Mouse (Mus musculus) liver, postnatal 0 days (tissue): Measurements from ENCODE around the gene Abca15. TPM values are rescaled to one million over a fixed set of nuclear protein-coding genes. Genes with fewer than 3 reads are reported as not detected.
"Not testable (repeated sequence)": the region's sequence is repeated elsewhere in the genome, so short reads cannot be mapped to it uniquely, and the experiment has no call there.

Experiments
- ATAC-seq: fragments of 200-750 bp; cut with Nextera tagmentation; 2 replicates; pipeline ENCODE4 v1.8.0; 2017; ENCODE audit warnings: mild to moderate bottlenecking, moderate library complexity
- DNase-seq: peaks from one replicate; pipeline ENCODE4 v3.0.0-alpha.2; 2016
- H3K27ac ChIP-seq: fragments of 300-500 bp; sonication (generic); 2 replicates; pipeline ENCODE4 v1.5.1; 2014; ENCODE audit warnings: antibody characterized with exemption, moderate library complexity, mild to moderate bottlenecking, low read depth
- H3K27me3 ChIP-seq: fragments of 300-500 bp; sonication (generic); 2 replicates; pipeline ENCODE4 v1.6.1; 2014; ENCODE audit warnings: low read length, control low read depth, mixed read lengths; ENCODE audit not compliant: insufficient read depth
- H3K36me3 ChIP-seq: fragments of 300-500 bp; sonication (generic); replicated peaks from 2 replicates; pipeline ENCODE4 v1.6.1; 2014; ENCODE audit warnings: mild to moderate bottlenecking, control low read depth, low read length, moderate library complexity, mixed read lengths; ENCODE audit not compliant: insufficient read depth
- H3K4me1 ChIP-seq: fragments of 300-500 bp; sonication (generic); 2 replicates; pipeline ENCODE4 v1.6.1; 2014; ENCODE audit warnings: antibody characterized with exemption, mild to moderate bottlenecking, control low read depth; ENCODE audit not compliant: insufficient read depth
- H3K4me2 ChIP-seq: fragments of 300-500 bp; sonication (generic); 2 replicates; pipeline ENCODE4 v1.6.1; 2014; ENCODE audit warnings: low read depth, mild to moderate bottlenecking, low read length, moderate library complexity, mixed read lengths
- H3K4me3 ChIP-seq: fragments of 300-500 bp; sonication (generic); 2 replicates; pipeline ENCODE4 v1.5.1; 2014; ENCODE audit warnings: low read depth, low read length
- H3K9ac ChIP-seq: fragments of 300-500 bp; sonication (generic); replicated peaks from 2 replicates; pipeline ENCODE4 v1.6.1; 2014; ENCODE audit warnings: mild to moderate bottlenecking, moderate library complexity
- H3K9me3 ChIP-seq: fragments of 300-500 bp; sonication (generic); 2 replicates; pipeline ENCODE4 v1.6.1; 2016; ENCODE audit warnings: mild to moderate bottlenecking, control low read depth, low read length, mixed read lengths
- CTCF ChIP-seq: sonication (generic); IDR thresholded peaks from 2 replicates; pipeline ENCODE4 v1.5.1; 2016; ENCODE audit warnings: antibody characterized with exemption, low read depth
- EP300 ChIP-seq: IDR thresholded peaks from 2 replicates; pipeline ENCODE4 v1.6.1; 2016; ENCODE audit warnings: antibody characterized with exemption, low read depth, mild to moderate bottlenecking
- WGBS: fragments of 180-500 bp; shearing (Covaris S2); extraction: QIAGEN DNeasy Blood & Tissue Kit; methylation state at CpG from one replicate; pipeline ENCODE4 v1.1.7; 2014; ENCODE audit not compliant: insufficient replicate concordance; 5-methylcytosine and 5-hydroxymethylcytosine counted together
- polyA plus RNA-seq: library from polyadenylated mRNA; unstranded; fragments of >200 nt; fragmentation: Nextera tagmentation; extraction: Ambion mirVana; gene quantifications from 2 replicates; pipeline ENCODE4 v1.2.1, GENCODE M21; 2015

Abca15 gene
- polyA plus RNA-seq, result not detected in 2 replicates

DNA sequence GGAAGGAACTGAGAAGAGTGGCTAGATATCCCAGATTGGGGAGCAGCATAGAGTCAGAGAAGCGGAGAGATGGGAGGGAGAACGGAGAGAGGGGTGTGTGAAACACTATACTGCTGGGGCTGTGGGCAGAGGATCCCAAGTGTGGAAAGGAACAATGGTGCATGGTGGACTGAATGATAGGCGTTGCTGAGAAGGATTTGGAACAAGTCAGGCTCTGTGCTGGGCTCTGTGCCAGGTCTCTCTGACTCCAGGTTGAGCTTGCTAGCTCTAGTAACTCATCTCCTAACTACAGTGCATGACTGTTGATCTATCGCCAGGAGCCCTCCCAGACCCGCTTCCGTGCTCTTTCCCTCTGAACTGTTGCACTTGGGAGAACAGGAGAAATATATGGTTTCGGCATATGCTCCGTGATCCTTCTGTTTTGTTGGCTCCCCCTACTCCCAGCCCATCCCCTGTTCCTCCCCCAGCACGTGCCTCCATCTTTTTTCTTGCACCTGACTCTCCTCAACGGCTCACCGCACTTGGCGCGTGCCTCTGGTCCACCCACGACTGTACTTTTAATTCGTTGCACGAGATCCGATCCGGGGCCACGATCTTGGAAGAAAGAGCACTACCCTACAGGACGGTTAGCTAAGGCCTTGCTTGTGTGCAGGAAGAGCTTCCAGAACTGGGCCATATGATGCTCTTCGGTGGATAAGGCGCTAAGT, at the start of gene Abca15:
Gene Abca15 (plus strand): TSS at position 584 of the 707 bp plus-strand sequence.
- WGBS, result 76% methylated on average over 22 of the region's 22 CpGs
- H3K4me1 ChIP-seq, result no peaks in the 10 kb centered on the region
- ATAC-seq, result no peak

DNA sequence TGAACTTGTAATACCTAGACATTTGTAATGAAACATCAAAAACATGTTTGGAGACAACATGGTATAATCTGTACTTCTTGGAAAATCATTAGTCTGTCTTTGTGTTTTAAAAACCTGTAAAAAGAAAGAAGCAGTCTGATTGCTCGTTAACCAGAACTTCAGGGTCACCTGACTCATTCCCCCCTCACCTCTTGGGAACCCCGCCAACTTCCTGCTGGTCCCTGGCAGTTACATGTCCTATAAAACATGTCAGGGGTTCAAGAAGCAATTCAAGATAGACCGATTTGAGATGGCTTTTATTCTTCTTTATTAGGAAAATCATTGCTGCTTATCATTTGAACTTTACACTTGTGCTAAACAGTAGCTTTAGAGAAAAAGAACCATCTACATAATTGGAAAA, 43.2 kb upstream of the Abca15 start:
- Histone ChIP-seq H3K4me2 (no peak overlapping the region), H3K36me3 (no peaks in the 10 kb centered on the region), H3K4me3 (no peak overlapping the region), H3K9ac (no peak overlapping the region), H3K27ac (no peak overlapping the region), H3K4me1 (no peaks in the 10 kb centered on the region), H3K9me3 (no peaks in the 10 kb centered on the region), H3K27me3 (no peaks in the 10 kb centered on the region)
- 57% methylated on average over 3 of the region's 3 CpGs for WGBS
- ATAC-seq, result no peak
- TF ChIP-seq EP300 (no peak), CTCF (no peak)
- no peak for DNase-seq

More for the DNA sequence above, at the start of gene Abca15:
- Histone ChIP-seq H3K27me3 (no peaks in the 10 kb centered on the region), H3K36me3 (no peaks in the 10 kb centered on the region), H3K9ac (no peak within 1 kb of the TSS), H3K9me3 (no peaks in the 10 kb centered on the region), H3K27ac (no peak within 1 kb of the TSS), H3K4me2 (no peak within 1 kb of the TSS), H3K4me3 (no peak within 1 kb of the TSS)
- TF ChIP-seq CTCF, result no peak
- no peak for TF ChIP-seq EP300
- DNase-seq, result no peak

DNA sequence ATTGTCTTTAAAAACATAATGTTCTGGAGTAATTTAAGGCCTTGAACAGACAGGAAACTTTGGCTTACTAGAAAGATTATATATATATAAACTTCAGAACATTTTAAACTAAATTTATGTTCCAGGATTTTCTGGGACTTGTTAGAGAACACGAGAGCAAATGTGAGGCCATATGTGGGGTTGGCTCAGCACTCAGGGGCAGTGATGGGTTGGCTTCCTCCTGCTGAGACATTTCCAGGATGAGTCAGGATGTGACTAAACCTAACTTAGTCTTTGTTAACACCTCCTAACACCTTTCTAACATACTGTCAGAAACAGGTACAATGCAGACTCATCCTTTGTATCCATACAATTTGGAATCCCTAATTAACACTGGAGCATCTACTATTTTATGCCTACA, 12.4 kb upstream of the Abca15 start:
- no peak overlapping the region for H3K4me2 ChIP-seq
- H3K9me3 ChIP-seq, result no peaks in the 10 kb centered on the region
- no peak overlapping the region for H3K27ac ChIP-seq
- H3K9ac ChIP-seq, result no peak overlapping the region
- ATAC-seq, result no peak
- no peaks in the 10 kb centered on the region for H3K27me3 ChIP-seq
- WGBS, result 67% methylated on average over 1 of the region's 1 CpGs
- no peak overlapping the region for H3K4me3 ChIP-seq
- no peak for DNase-seq
- H3K4me1 ChIP-seq, result no peaks in the 10 kb centered on the region
- H3K36me3 ChIP-seq, result no peaks in the 10 kb centered on the region
- TF ChIP-seq EP300, result no peak
- TF ChIP-seq CTCF, result no peak

DNA sequence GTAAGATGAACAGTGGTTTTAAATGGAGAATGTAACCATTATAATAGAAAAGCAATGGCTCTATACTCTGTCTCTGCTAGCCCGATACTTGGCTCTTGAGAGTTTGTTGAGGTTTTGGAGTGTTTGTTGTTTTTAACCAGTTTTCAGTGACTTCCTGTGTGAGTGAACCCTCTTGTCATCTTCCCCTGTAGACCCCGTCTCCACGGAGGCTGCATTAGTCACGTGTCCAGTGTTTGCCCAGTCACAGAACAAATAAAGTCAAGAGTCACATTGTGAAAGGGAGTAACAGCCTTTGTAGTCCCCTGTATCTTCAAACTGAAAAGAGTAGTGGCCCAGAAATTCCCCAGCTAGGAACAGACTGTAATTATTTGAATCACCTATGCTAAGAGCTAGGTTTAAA, 5.5 kb upstream of the Abca15 start:
- TF ChIP-seq EP300 (no peak), CTCF (no peak)
- ATAC-seq (no peak), DNase-seq (no peak)
- no peaks in the 10 kb centered on the region for H3K27me3 ChIP-seq
- 20% methylated on average over 4 of the region's 4 CpGs for WGBS
- H3K9ac ChIP-seq, result no peak overlapping the region
- H3K4me1 ChIP-seq, result no peaks in the 10 kb centered on the region
- H3K4me3 ChIP-seq, result no peak overlapping the region
- no peaks in the 10 kb centered on the region for H3K9me3 ChIP-seq
- no peak overlapping the region for H3K27ac ChIP-seq
- H3K4me2 ChIP-seq, result no peak overlapping the region
- no peaks in the 10 kb centered on the region for H3K36me3 ChIP-seq

DNA sequence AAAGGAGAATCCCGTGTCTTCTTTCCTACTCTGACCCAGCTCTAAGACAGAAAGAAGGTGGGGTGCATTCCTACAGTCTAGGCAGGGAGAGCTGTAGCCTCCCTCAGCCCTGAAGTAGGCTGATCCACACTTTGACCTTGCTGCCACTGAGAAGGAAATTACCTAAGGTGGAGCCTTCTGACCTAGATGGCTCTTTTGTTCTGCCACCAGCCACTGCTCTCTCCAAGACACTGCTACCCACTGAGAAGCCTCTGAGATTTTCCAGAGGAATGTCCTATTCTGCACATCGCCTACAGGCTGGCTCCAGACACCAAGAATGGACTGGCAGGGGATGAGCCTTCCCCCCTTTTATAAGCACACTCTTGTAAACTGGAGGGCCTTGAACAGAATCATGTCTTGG, 2.6 kb upstream of the Abca15 start:
- DNase-seq, H3K27me3 ChIP-seq, H3K9me3 ChIP-seq, ATAC-seq, H3K4me2 ChIP-seq, H3K27ac ChIP-seq, H3K36me3 ChIP-seq, H3K4me1 ChIP-seq, H3K9ac ChIP-seq, H3K4me3 ChIP-seq: not testable (repeated sequence)
- WGBS, result 68% methylated on average over 2 of the region's 2 CpGs

DNA sequence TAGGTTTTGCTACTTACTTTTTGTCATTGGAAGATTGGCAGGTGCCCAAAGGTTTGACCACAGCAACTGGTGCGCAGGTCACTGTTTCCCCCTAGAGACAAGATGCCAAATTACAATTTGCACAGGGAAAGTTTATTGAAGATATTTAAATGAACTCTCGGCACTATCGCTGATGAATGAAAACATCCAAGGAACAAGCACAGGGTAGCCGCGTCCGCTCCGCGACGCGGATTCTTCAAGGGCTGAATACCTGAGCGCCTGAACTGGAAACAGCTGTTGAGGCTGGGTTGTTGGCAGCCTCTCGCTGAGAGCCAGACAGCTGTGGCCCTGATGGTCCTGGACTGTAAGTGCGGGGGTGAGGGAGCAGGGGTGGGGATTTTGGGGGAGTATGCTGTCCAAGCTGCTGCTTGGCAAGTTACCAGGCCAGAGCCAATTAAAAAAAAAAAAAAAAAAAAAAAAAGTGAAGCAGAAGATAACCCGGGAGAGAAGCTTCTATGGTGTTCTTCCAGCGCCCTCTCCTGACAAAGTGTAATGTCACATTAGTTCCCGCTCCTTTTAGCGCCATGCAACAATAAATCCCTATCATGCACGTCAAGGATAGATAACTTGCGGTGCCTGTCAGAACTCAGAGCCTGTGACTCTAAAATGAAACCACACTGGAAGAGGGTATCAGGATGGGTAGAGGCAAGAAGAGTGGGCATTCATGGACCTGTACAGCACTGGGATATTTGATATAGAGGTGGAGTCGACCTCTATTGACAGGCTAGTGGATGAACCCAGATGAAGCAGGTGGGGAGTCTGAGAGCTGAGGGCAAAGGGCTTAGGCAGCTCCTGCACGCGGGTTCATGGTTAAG, 1.0 kb upstream of the Abca15 start:
- H3K9ac ChIP-seq, result no peak overlapping the region
- no peaks in the 10 kb centered on the region for H3K4me1 ChIP-seq
- DNase-seq, result no peak
- WGBS, result 20% methylated on average over 22 of the region's 22 CpGs
- no peak overlapping the region for H3K4me3 ChIP-seq
- H3K27ac ChIP-seq, result no peak overlapping the region
- no peaks in the 10 kb centered on the region for H3K27me3 ChIP-seq
- ATAC-seq, result no peak
- H3K4me2 ChIP-seq, result peak overlapping the region; percentile 26; the same call in 1 of the 2 replicates
- H3K9me3 ChIP-seq, result no peaks in the 10 kb centered on the region
- no peaks in the 10 kb centered on the region for H3K36me3 ChIP-seq
- TF ChIP-seq CTCF (peak; percentile 29), EP300 (no peak)
